Mouse (Mus musculus) hematopoietic stem cell, adult 5-6 weeks (primary cell): ENCODE measurements at regions not wholly inside any gene's neighbourhood (a gene's known extent, or its start where the extent isn't known, plus 50 kb on each side); places are given as distances from the start of the nearest gene placed in this dataset.

Experiments used
- ATAC-seq, 2 experiments: fragments of 125-278 bp in 1 of 2; replicated peaks in 1 of 2; 2 replicates each; pipeline ENCODE4 v1.8.0; 2016 to 2017; ENCODE audit warnings: inconsistent platforms in 2 of 2, mild to moderate bottlenecking in 2 of 2, moderate number of reproducible peaks in 2 of 2, low read depth in 1 of 2, moderate TSS enrichment in 1 of 2; ENCODE audit not compliant: low FRiP score in 2 of 2, poor library complexity in 2 of 2, severe bottlenecking in 2 of 2, insufficient read depth in 1 of 2, low TSS enrichment in 1 of 2

DNA sequence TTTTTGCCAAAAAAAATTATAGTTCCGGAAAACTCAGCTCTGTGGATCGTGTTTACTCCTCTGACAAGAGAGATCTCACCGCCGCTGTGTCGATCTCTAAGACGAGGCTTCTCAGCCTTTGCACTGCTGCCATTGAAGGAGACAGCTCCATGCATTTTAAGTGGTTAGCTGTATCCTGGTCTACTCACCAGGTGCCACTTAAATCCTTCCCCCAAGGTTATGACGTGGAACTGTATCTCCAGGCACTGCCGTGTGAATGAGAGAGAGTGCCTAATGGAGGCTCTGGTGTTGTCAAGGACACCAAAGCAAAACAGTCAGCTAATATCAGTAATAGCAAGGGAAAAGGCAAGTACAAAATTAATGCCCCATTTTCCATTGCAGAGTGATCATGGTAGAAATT lies 132.6 kb upstream of the Klf7 start:
- no peak for ATAC-seq

DNA sequence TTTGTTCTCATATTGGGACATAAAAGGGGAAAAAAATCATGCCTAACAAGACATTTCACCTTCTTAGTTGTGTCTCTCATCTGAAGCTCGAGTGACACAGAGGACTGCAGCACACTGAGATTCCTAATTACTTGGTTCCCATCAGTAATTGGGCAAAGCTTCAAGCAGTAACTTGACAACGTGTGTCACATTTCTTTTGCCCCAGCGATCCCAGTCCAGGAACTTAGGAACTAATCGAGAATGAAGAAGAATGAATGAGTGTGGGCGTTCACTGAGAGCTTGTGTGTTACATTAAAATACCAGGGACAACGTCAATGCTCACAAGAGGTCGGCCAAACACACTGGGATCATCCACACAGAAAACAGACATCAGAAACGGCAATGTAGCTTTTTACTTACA lies 131.9 kb upstream of the Klf7 start:
- ATAC-seq: no peak

DNA sequence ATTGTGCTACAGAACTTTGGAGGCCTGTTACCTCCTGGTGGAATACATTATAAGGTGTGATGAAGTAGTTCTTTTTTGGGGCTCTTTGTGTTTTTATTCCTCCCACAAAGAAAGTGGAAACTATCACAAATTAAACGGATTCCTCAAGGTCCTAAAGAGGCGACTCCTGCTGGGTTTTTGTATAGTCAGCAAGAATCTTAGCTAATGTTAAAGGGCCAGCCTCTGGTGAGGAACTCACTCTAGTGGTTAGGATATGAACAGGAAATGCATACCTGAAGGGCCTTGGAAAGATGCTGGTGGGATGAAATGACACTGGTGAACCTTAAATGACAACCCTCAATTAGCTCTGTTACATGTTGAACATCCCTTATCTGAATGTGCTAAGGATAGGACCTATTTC lies 120.3 kb upstream of the Klf7 start:
- no peak for ATAC-seq

DNA sequence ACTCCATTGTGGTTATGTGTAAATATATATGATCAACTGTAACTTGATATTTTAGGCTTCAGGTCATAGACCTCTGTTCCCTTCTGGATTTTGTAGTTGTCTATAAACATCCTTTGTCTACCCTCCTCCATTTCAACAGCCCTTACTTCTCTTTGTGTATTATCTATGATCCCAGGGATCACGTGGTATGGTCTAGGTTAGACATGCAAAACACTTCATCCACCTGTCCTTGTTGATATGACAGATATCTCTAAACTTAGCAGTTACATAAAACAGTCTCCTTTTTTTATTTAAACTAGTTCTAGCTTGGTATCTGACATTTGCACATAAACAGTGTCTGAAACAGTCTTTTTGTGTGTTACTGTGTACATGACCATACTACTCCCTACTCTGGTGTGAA lies 107.6 kb upstream of the Klf7 start:
- ATAC-seq: no peak

DNA sequence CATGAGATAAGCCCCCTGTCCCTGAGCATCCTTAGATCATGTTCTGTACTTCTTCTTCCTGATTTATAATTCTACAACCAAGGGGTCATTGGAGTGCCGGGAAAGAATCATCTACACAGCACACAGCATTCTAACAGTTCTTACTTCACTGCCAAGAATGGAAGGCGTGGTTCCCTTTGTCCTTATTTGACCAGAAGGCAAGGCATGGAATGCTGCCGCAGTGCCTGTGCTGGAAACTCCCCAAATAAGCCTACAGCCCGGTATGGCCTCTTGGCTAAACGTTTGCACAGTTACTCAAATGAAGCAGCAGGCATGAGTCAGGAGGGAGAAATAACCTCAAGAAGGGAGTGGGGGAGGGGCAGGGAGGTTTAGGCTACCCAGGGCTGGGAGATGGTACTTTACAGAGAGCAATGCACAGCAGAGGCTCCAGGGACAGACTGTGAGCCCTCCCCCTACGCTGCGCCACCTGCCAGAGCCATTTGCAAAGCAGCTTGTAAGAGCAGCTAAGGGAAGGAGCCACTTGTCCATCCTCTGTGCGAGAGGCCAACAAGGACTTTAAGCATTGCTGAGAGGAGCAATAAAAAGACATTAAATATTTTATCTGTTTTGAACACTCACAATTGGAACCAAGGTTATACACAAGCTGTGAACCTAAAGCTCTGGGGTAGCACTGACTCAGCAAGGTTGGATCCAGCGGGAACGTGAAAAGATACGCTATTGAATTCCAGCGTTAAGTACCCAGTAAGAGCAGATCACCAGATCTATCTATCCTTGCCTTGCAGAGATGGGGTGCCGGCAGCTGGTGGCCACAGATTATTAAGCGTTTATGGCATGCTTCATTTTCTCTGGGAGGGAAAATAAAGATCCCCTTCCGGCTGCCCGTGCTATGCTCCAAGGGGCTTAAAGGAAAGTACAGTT lies 104.2 kb upstream of the Klf7 start:
- no peak for ATAC-seq

DNA sequence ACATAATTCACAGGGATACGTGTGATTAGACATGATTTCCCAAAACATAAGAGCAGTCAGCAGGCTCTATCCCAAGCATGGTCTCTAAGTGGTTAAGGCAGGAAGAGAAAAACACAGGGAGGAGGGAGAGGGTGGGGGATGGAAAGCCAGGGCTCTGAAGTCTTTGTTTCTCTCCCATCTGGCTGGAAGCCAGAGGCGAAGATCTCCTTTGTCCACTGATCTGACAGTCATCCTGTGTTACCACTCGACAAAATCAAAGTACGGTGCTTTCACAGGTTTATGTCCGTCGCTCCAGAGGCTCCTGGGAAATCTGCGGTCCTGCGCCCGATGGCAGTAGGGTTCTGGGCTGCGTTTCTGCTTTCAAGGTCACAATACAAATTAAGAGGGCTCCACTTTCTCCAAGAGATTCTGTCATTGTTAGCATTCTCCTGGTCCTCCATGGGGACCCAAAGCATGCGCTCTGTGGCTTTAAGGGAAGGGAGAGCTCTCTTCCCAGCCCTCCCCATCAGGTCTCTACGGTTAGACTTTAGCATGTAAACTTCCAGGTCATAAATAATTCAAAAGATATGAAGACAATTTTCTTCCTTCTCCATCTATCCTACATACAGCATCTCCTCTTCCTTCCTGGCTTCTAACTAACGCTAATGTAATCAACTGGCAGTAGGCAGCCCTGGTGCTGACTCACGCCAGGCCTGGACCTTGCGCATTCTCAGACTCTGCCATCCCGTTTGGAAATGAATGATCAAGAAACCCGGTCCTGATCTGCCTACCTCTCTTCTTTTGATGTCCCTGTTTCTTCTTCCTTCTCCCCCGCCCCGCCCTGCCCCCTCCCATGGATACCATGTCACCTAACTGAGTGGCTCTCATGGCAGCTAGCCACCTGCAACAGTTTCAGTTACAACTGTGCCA lies 102.0 kb upstream of the Klf7 start:
- ATAC-seq: no peak

DNA sequence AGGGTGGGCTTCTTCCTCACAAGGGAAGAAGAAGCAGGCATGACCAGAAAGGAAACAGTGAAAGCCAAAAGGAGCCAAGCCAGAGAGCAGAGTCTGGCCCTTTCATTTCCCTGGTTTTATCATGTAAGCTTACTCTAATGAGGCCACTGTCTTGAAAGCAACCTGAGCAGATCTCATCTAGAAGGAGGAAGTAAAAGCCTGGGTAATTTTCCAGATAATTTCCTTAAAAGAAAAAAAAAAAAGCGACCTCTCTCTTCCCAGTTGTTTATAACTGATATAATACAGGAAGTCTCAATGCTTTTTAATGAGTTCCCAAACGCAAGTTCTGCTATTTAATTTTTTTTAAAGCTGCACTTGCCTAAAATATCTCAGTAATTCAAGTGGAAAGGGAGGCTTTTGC lies 100.4 kb upstream of the Klf7 start:
- 0 out of 4 replicates have a peak, but pooled peaks of 1 of the 2 experiments have one; percentile 6 for ATAC-seq

DNA sequence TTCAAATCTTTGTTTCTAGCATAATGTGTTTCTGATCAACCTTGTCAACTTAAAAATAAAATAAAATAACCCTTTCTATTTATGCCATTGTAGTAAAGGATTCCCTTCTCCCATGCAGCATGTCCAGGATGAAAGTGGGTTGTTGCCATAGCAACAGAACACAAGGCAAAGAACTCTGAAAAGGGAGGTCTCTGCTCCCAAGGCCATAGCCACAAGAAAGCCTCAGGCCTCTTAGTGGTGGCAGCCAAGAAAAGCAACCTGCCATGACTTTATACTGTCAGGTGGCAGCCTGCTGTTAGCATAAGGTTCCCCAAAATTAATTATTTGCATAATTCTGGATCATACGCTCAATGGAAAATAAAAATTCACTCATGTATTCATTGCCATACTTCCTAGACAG lies 98.4 kb upstream of the Klf7 start:
- no peak for ATAC-seq

DNA sequence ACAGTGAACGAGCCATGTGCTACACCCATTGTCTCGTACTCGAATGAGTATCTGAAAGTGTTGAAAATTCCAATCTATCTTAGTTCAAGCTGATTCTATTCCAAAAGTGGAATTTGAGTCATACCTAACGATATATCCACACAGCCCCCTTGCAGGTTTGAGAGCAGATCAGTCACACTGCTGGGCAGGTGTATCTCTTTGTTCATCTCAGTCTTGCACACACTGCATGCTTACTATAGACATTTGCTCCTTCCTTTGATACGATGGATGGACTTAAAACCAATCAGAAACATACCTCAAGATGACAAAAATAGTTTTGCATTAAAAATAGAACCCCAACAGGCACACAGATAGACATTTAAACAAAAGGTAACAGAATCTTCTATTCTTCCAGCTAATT lies 98.0 kb upstream of the Klf7 start:
- ATAC-seq: no peak

DNA sequence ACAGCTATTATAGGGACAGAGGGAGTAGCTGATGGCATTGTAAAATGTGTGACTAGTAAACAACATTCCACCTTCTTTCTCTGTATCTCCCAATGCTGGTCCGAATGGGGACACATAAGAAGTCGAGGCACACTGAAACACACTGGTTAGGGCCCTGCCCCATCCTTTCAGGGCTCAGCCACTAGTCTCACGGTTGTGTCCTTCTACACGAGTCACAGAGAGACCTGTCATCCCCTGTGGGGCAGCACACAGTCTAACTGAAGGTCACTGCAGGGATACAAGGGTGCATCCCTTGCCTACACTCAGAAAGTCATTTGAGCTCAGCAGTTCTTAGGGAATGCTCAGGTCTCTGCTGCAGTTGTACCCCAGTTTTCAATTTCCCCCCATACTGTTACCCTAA lies 93.6 kb upstream of the Klf7 start:
- ATAC-seq: no peak

DNA sequence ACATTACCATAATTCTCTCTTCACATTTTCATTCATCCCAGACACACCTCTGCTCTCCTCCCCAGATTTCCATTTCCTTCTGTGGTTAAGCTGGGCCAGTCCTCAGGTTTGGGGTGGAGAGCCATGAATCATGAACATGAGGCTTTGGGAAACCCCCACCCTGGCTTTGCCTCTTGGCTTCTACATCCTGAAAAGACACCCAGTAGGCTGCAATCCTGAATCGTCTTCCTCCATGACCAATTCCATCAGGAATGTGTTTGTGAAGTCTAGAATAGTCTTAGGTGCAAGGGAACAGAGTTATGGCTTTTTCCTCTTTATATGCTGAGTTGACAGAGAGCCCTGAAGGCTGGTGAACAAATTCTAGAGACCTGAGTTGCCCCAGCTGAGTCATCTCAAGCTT lies 87.0 kb upstream of the Klf7 start:
- ATAC-seq: no peak

DNA sequence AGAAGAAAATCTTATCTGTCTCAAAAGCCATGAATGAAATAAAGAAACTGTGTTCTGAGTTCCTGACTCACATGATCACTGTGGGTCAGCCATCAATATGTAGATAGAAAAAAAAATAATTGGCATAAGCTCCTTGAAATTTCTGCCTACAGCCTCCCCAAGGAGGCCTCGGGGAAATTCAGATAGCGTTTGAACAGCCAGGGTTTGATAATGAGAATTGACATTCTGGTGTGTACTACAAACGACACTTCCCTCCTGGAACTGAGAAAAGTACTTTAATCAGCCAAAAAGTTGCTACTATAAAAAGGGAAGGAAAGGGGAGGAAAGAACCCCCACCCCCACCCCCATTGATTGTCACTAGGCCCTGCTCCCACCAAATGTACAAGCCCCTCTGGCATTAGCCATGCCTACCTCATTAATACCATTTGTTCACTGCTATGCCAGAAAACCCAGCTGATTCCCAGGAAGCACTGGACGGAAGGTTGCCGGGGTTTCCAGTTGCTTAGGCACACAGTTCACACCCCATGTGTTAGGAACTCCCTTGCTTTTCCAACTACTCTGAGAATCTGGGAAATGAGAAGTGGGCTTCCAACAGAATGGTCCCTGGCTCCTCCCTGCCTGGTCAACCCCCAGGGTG lies 78.4 kb upstream of the Klf7 start:
- no peak for ATAC-seq

DNA sequence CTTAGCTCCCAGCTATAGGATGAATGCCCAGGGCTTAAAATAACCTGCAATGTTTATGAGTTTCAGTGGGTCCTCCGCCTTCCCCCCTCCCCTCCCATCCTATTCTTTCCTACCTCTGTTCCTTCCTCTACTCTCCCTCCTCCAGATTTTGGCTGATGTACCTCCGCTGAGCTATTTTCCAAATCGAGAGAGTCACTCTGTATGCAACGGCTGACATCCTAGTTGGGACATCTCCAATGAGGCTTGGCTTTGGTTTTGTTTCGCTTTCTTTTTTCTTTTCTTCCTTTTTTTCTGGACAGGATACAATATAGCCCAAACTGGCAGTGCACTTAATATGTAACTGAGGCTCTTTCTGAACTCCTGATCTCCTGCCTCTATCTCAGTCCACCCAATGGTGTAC lies 76.7 kb upstream of the Klf7 start:
- ATAC-seq: peak; percentile 44 to 68; a peak in 3 of 4 replicates

DNA sequence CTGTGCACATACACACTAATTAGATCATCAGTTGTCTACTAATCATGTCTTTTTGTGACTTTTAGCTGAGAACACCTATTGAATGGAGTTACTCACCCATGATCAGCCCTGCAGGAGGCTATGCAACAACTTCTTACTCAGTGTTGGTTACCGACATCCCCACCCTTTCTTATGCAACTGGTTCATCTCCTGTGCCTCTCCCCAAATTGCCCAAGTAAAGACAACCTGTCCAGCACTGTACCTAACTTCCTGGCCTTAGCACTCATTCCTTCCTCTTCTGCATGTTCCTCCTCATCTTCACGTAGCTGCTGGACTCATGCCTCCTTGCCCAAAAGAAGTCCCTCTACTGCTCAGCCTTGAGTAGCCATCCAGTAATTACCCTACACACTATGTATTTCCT lies 76.2 kb upstream of the Klf7 start:
- peak; percentile 13 to 71; a peak in 1 of 4 replicates for ATAC-seq

DNA sequence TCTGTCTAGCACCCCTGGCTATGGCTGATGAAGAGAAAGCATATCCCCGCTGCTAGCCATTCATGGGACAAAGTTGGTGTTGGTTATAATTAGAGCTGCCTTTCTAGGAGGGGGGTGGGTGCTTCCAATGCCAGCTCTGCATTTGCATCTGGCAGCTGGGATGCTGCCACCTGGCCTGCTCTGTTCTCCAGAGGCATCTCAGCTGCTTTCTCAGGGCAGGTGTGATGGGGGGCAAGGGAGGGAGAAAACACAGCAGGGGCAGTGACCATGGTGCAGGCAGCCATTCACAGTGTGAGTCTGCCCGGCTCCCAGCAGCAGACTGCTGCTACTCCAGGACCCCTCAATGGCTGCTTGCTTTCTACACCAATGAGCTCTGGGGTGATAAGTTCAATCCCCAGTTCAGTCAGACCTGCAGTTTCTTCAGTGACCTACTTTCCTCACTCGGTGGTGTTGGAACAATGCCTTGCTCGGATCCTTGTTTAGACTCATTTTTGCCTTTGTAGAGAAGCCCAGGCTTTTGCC lies 73.9 kb upstream of the Klf7 start:
- ATAC-seq: no peak

DNA sequence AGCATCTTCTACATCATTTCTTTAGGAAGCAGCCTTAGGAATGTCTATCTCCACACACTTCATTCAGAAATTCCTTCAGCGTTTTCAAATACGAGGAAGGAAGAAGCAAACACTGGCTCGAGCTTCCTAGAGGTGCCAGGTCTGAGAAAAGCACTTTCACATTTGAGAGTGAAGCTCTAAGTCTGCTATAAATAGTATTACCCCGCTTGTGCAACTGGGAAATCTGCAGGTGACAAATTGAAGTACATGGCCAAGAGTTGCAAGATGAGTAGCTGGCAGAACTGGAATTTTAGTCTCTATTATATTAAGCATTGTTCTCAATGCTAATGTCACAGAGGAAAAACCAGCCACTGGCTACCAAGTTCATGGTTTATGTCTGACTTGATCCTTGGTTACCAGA lies 73.2 kb upstream of the Klf7 start:
- no peak for ATAC-seq

DNA sequence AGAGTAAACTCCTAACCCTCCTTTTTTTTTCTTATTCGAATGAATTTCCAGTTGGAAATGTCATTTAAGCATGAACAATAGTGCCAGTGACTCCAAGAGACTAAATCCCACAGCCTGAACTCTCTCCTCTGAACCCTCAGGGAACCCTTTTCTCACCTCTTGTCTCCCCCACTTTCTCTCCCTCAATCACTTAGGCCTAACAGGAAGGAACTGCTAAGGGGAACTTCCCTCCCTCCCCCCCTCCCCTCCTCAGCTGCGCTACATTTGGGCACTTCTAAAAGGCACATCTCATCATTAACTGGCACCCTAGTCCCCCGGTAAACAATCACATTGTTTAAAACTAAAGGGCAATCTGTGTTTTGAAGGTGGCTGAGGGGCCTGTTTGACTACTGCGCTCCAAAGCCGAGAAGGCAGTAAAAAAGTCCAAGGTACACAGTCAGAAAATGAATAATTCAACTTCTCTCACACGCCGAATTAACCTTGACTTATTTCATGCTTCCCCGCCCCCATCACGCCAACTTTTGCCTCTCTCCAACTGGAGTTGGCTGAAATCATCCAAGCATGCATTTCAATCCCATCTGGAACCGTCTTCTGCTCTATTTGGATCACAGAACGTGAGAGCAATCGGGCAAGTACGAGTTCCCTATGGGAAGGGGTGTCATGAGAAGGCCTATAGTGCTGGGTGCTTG lies 71.2 kb upstream of the Klf7 start:
- peak; percentile 25 to 31; a peak in 1 of 4 replicates for ATAC-seq
